Mouse (Mus musculus): ENCODE results near the gene Txndc9. TPM values are rescaled to one million over a fixed set of nuclear protein-coding genes. Genes with fewer than 3 reads are reported as not detected.

The Txndc9 gene
- polyA plus RNA-seq (2012; fragmentation: generic; extraction: Trizol), result 10 to 100 TPM; 10.9 to 41.7 TPM

GRCm38 (mm10) chr1:37997867-37998266 lies at the start of gene Txndc9, which contains the start of gene Eif5b:
Txndc9 (minus strand) TSS chr1:37997893.
Eif5b (plus strand) TSS chr1:37998010.

GRCm38 (mm10) chr1:37957659-37958058 lies 40.0 kb downstream of the Txndc9 start, which contains the start of gene Lyg1:
Lyg1 (minus strand) TSS chr1:37957759.

Other genes starting within 250 kb of the Txndc9 start
- under 1 TPM; 0.04 to 0.53 TPM for gene Tsga10, start 131.5 kb downstream of the Txndc9 start, polyA plus RNA-seq (2012; fragmentation: generic; extraction: Trizol)
- 1 to 10 TPM; 3.6 to 6.0 TPM for gene Lipt1, start 126.2 kb downstream of the Txndc9 start, polyA plus RNA-seq (2012; fragmentation: generic; extraction: Trizol)
- 1 to 10 TPM; 1.0 to 7.9 TPM for gene Mitd1, start 107.5 kb downstream of the Txndc9 start, polyA plus RNA-seq (2012; fragmentation: generic; extraction: Trizol)
- 100 to 1,000 TPM; 106 to 176 TPM for gene Mrpl30, start 107.4 kb downstream of the Txndc9 start, polyA plus RNA-seq (2012; fragmentation: generic; extraction: Trizol)
- not detected for gene Lyg2, start 81.4 kb downstream of the Txndc9 start, polyA plus RNA-seq (2012; fragmentation: generic; extraction: Trizol)
- not detected for gene Lyg1, start 40.1 kb downstream of the Txndc9 start, polyA plus RNA-seq (2012; fragmentation: generic; extraction: Trizol)
- 1 to 10 TPM; 3.7 to 9.3 TPM for gene Eif5b, start 117 bp upstream of the Txndc9 start, polyA plus RNA-seq (2012; fragmentation: generic; extraction: Trizol)
- 1 to 10 TPM in 1 of 2 experiments, under 1 TPM in 1; 0.33 to 5.5 TPM for gene Rev1, start 131.9 kb upstream of the Txndc9 start, polyA plus RNA-seq (2012; fragmentation: generic; extraction: Trizol)